Mouse (Mus musculus) olfactory bulb, adult 2 months (tissue): Measurements from ENCODE around the gene Pdzph1.

Source experiments
- CTCF ChIP-seq: fragments of 200-500 bp; IDR thresholded peaks from 2 replicates; pipeline ENCODE4 v1.5.1; 2012; ENCODE audit warnings: low read depth, mild to moderate bottlenecking, low read length, moderate library complexity; ENCODE audit not compliant: insufficient read depth
- POLR2A ChIP-seq: fragments of 200-500 bp; IDR thresholded peaks from 2 replicates; pipeline ENCODE4 v1.6.1; 2012; ENCODE audit warnings: mild to moderate bottlenecking, low read depth, low read length, moderate library complexity; ENCODE audit not compliant: insufficient read depth

DNA sequence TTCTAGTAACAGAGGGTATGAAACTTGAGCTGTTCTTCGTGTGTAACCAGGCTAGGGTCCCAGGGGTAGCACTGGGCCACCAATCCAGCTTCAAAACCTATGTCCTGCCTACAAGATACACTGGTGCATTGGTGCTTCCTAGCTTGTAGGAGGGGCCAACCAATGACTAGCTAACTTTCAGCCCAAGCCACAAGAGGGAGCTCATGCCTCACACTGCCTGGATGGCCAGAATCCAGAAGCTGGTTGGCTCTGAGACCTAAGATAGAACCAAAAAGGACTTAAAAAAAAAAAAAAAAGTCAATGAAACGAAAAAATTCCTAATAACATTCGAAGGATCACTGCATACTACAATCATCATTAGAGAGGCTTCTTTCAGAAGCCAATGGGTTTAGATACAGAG is 31.3 kb downstream of the Pdzph1 start:
- no peak for TF ChIP-seq CTCF
- no peak for TF ChIP-seq POLR2A
